Mouse (Mus musculus) heart, postnatal 36 days (tissue): Measurements from ENCODE around the gene Mgat4b. TPM values are rescaled to one million over a fixed set of nuclear protein-coding genes. Genes with fewer than 3 reads are reported as not detected.
"Not testable (repeated sequence)": the region's sequence is repeated elsewhere in the genome, so short reads cannot be mapped to it uniquely, and the experiment has no call there.

Source experiments
- DNase-seq, 2 experiments: peaks; one replicate each; pipeline ENCODE4 v3.0.0; 2021 to 2022
- intact Hi-C: fragments of 180-260 bp; cut with DNase I; formaldehyde crosslinking; loops from one replicate; pipeline ENCODE4 v1.15.1; 2025
- total RNA-seq, 2 experiments: library from RNA; stranded (reverse); gene quantifications; 2 replicates each; pipeline ENCODE4 v1.2.3; 2021

Gene Mgat4b
- total RNA-seq: 10 to 100 TPM; 84.5 to 87.8 TPM

GRCm38 (mm10) chr11:50210505-50211151 lies at the start of gene Mgat4b, which contains the start of gene Sqstm1:
Mgat4b (plus strand) TSS chr11:50210890.
Sqstm1 (minus strand) TSS chr11:50210827.
- peak; percentile 90 to 95 for DNase-seq
- intact Hi-C loops: loop anchor here (2.0 to 5.0 kb wide), 2 partner anchors 14 to 498 kb away; partner anchors contain the start of gene Cnot6

DNA sequence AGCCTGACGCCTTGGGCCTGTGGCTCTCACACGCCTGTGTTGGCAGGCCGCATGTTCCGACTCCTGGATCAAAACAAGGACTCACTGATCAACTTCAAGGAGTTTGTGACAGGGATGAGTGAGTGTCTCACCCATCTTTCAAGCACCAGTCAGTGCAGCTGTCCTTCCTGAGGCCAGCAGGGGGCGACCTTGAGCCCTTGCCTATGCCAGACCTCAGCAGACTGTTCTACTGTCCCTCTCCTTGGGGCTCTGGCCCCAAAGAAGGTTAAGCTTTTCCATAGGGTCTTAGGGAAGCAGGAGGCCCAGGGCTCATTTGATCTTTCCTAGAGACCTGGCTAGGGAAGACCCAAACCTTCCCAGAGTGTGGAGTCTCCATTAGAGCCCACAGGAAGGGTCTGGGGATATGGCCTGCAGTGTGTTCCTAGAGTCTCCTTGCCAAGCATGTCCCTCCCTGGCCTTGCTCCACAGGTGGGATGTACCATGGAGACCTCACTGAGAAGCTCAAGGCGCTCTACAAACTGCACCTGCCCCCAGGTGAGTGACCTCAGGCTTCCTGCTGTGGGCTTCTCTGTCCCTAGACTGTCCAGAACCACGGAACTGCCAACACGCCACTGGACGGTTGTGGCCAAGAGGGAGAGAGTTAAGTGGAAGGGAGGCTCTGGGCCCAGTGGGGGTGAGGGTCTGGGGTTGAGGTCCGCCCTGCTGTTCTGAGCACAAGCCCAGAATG lies 48.9 kb upstream of the Mgat4b start:
- peak; percentile 57 to 74 for DNase-seq
- intact Hi-C loops: loop anchor here (2.0 to 5.0 kb wide), 2 partner anchors 63 to 206 kb away; no protein-coding TSS in a partner anchor

DNA sequence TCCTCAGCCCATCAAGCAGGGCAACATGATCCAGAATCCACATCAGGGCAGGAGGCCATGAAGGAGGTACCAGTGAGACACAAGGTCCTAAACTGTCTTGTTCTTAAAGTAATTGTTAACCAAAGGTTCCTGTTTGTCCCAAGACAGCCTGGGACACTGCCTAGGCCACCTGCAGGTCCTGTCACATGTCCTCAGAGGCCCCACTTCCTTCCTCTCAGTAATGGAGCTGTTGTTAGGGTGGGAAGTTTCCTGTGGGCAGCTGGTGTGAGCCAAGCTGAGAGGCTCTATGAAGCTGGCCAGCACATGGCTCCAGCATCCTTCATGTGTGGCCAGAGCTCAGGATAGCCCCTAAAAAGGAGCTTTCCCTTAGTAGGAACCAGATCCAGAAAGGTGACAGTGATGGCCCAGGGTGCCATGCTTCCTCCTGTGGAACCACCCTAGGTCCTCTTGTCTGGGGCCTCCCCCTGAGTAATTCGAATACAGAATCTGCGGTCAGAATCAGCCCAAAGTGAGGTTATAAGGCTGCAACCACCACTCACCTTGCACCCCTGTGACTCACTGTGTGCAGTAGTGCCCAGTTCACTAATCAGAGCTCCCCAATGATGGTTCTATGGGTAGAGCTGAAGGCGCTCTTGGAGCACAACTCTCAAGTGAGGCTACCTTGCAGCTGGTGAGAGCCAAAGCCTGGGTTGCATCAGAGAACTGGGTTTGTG lies 48.2 kb upstream of the Mgat4b start:
- DNase-seq: no peak
- intact Hi-C loops: loop anchor here (2.0 to 5.0 kb wide), 2 partner anchors 62 to 205 kb away; no protein-coding TSS in a partner anchor

- intact Hi-C loops: no loop called here
- DNase-seq: no peak
These were observed 42.3 kb upstream of the Mgat4b start for GRCm38 (mm10) chr11:50168352-50168751.

GRCm38 (mm10) chr11:50174111-50174729 lies 36.5 kb upstream of the Mgat4b start, which contains the start of gene Mrnip:
Mrnip (plus strand) TSS chr11:50174444.
- intact Hi-C loops: loop anchor here (2.0 kb wide), 1 partner anchor 51 kb away; no protein-coding TSS in a partner anchor
- not testable (repeated sequence) for DNase-seq

- intact Hi-C loops: loop anchor here (2.0 kb wide), 1 partner anchor 50 kb away; no protein-coding TSS in a partner anchor
- peak; percentile 98 to 99 for DNase-seq
These were observed 35.9 kb upstream of the Mgat4b start for GRCm38 (mm10) chr11:50174730-50175187.

DNA sequence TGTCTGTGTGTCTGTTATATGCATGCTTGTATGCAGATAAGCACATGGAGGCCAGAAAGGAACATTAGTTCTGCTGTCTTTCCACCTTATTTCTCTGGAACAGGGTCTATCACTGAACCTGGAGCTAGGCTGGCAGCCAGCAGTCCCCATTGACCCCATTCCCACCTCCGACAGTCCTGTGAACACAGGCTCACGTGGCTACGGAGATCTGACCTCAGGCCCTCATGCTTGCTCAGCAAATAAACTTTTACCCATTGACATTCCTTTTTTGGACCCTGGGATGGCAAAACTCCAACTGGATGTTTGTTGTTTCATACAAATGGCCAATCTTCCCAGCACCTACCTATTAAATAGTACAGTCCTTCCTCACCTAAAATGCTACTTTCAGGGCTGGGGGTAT lies 34.3 kb upstream of the Mgat4b start:
- no peak for DNase-seq
- intact Hi-C loops: no loop called here

- intact Hi-C loops: no loop called here
- DNase-seq: no peak
These were observed 33.6 kb upstream of the Mgat4b start for GRCm38 (mm10) chr11:50177111-50177510.

GRCm38 (mm10) chr11:50178532-50179488 lies 31.9 kb upstream of the Mgat4b start:
- no peak for DNase-seq
- intact Hi-C loops: no loop called here

GRCm38 (mm10) chr11:50180478-50181231 lies 30.0 kb upstream of the Mgat4b start:
- intact Hi-C loops: no loop called here
- DNase-seq: no peak

- no peak for DNase-seq
- intact Hi-C loops: no loop called here
These were observed 28.0 kb upstream of the Mgat4b start for GRCm38 (mm10) chr11:50182702-50183101.

- DNase-seq: no peak
- intact Hi-C loops: no loop called here
These were observed 25.9 kb upstream of the Mgat4b start for GRCm38 (mm10) chr11:50184788-50185187.

DNA sequence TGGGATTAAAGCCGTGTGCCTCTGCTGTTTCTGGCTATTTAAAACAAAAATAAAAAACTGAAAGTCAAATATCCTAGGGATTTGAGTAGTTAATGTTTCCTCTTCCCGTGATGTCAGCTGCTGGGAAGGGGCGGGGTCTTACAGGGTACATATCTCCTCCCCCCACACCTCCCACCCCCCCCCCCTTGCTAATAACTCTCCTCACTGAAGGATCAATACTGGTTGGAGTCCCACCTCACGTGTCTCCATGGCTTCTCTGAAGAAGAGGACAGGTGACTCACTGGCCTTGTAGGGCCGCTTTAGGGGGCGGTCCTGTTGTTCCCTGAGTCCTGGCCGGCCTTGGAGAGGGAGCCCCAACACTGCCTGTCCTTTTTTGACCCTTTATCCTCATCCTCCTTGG lies 22.0 kb upstream of the Mgat4b start:
- intact Hi-C loops: no loop called here
- DNase-seq: no peak

DNA sequence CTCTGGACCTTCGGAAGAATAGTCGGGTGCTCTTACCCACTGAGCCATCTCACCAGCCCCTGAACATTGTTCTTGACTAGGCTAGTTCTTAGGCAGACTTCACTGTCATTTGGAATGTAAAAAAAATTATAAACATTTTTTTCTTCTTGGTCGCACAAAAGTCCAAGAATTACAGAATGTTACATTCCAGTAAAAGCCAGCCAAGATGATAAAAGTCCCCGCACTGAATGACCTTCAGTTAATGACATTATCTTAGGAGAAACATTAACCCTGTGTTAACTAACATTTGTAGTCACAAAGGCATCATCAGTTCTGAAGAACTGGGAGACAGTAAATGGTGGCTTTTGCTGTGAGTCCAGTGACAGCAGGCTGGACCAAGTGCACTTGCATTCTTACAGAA lies 20.3 kb upstream of the Mgat4b start:
- intact Hi-C loops: no loop called here
- DNase-seq: no peak

GRCm38 (mm10) chr11:50192278-50192677 lies 18.4 kb upstream of the Mgat4b start:
- intact Hi-C loops: no loop called here

GRCm38 (mm10) chr11:50194070-50194469 lies 16.6 kb upstream of the Mgat4b start:
- DNase-seq: no peak
- intact Hi-C loops: no loop called here

More at GRCm38 (mm10) chr11:50192278-50192677, 18.4 kb upstream of the Mgat4b start:
- DNase-seq: no peak

- DNase-seq: no peak
- intact Hi-C loops: no loop called here
These were observed 15.9 kb upstream of the Mgat4b start for GRCm38 (mm10) chr11:50194793-50195192.

- intact Hi-C loops: no loop called here
- DNase-seq: no peak
These were observed 13.2 kb upstream of the Mgat4b start for GRCm38 (mm10) chr11:50197500-50197899.
